In the genomic region with DNA sequence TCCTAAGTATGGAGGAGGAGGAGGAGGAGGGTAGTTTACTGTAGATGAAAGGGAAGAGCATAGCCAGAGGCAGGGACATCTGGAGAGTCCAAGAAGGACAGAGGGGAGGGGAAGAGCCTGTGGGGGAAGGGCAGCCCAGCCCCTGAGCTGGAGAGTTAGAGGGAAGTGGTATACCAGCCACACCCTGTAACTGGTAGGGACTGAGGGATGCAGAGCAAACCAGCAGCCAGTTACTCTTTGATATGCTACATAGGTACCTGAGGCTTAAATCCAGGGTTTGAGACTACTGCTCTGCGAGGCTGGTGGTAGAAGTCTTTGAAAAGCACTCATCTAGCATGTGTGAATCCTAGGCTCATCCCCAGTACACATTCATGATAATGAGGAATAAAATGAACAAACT, we compare ENCODE assay signal across 24 mouse cellular contexts. TPM values are rescaled to one million over a fixed set of nuclear protein-coding genes. Genes with fewer than 3 reads are reported as not detected.
DNase-seq lines count a peak whose midpoint lies in the region; ATAC-seq and TF ChIP-seq lines count a peak whose summit lies in the region.
"Had no signal": no experiment of that assay in that cellular context is flagged by ENCODE, and none has a peak within 500 bp of the region (broad histone marks: within the 10 kb centered on the region; RNA-seq: fewer than 3 reads in every experiment).

No protein-coding gene starts in this region.

- H3K9me3 ChIP-seq in midbrain, embryonic 11.5 days (ENCODE audit: control insufficient read depth, low read length): no peaks in the 10 kb centered on the region
- H3K9me3 ChIP-seq in midbrain, postnatal 0 days (ENCODE audit: low read length): no peaks in the 10 kb centered on the region
- no peaks in the 10 kb centered on the region for H3K9me3 ChIP-seq in ES-Bruce4 (replicated peaks; ENCODE audit: control insufficient read depth, insufficient read depth, low read length, poor library complexity, severe bottlenecking)
- H3K9me3 ChIP-seq: forebrain, embryonic 10.5 days; forebrain, embryonic 13.5 days; G1E; hindbrain, embryonic 15.5 days had no signal

- peak; percentile 92 for TF ChIP-seq EP300 in ES-Bruce4 (IDR thresholded peaks at IDR 0.05; ENCODE audit: insufficient read depth, low read depth, low read length)

- no peak for TF ChIP-seq CTCF in midbrain, postnatal 0 days (IDR thresholded peaks at IDR 0.05)
- TF ChIP-seq CTCF in ES-Bruce4 (IDR thresholded peaks at IDR 0.05; ENCODE audit: low read depth, low read length): no peak

- ATAC-seq in midbrain, embryonic 11.5 days (ENCODE audit: low FRiP score): no peak
- no peak for ATAC-seq in midbrain, postnatal 0 days (ENCODE audit: low FRiP score)
- 0 out of 2 replicates have a peak, but pooled peaks have one; percentile 42 for ATAC-seq in common myeloid progenitor, adult 5-6 weeks (replicated peaks; ENCODE audit: low read depth, poor library complexity, severe bottlenecking)
- no peak for ATAC-seq in megakaryocyte-erythroid progenitor cell, adult 5-6 weeks (replicated peaks; ENCODE audit: low FRiP score, low TSS enrichment, poor library complexity, severe bottlenecking)
- ATAC-seq: activated CD4-positive, CD25-positive, alpha-beta regulatory T cell, adult 4 months; CD4-positive, CD25-positive, alpha-beta regulatory T cell, adult 4 months; forebrain, embryonic 13.5 days; forebrain, embryonic 16.5 days; intestine, postnatal 0 days had no signal

- H3K27ac ChIP-seq in midbrain, embryonic 11.5 days (ENCODE audit: low read depth, low read length): no peak overlapping the region
- no peak overlapping the region for H3K27ac ChIP-seq in midbrain, postnatal 0 days (ENCODE audit: low read depth, low read length)
- H3K27ac ChIP-seq in ES-Bruce4 (ENCODE audit: insufficient read depth, low read length): no peak overlapping the region
- H3K27ac ChIP-seq: forebrain, embryonic 10.5 days; forebrain, embryonic 13.5 days; gastrocnemius, adult 2 months; hindbrain, embryonic 12.5 days; hindbrain, embryonic 15.5 days had no signal

- H3K4me3 ChIP-seq in midbrain, embryonic 11.5 days (ENCODE audit: low read depth, low read length): no peak overlapping the region
- no peak overlapping the region for H3K4me3 ChIP-seq in midbrain, postnatal 0 days (ENCODE audit: low read depth, low read length)
- H3K4me3 ChIP-seq in ES-Bruce4 (ENCODE audit: low read depth, low read length): no peak overlapping the region
- H3K4me3 ChIP-seq: forebrain, embryonic 10.5 days; forebrain, embryonic 13.5 days; gastrocnemius, adult 2 months; hindbrain, embryonic 12.5 days; hindbrain, embryonic 15.5 days had no signal

- no peaks in the 10 kb centered on the region for H3K4me1 ChIP-seq in midbrain, embryonic 11.5 days (ENCODE audit: control insufficient read depth, insufficient read depth, low read length)
- no peaks in the 10 kb centered on the region for H3K4me1 ChIP-seq in midbrain, postnatal 0 days (ENCODE audit: insufficient read depth, low read length)
- H3K4me1 ChIP-seq in ES-Bruce4 (ENCODE audit: control insufficient read depth, insufficient read depth, low read length): peaks cover 2% of the 10 kb centered on the region
- H3K4me1 ChIP-seq: forebrain, embryonic 10.5 days; forebrain, embryonic 13.5 days; hindbrain, embryonic 12.5 days; hindbrain, embryonic 15.5 days had no signal

- H3K27me3 ChIP-seq in midbrain, embryonic 11.5 days (ENCODE audit: control insufficient read depth, insufficient read depth, low read length): no peaks in the 10 kb centered on the region
- H3K27me3 ChIP-seq in midbrain, postnatal 0 days (ENCODE audit: insufficient read depth, low read length): no peaks in the 10 kb centered on the region
- H3K27me3 ChIP-seq in ES-Bruce4 (ENCODE audit: control insufficient read depth, insufficient read depth, low read length, poor library complexity, severe bottlenecking): no peaks in the 10 kb centered on the region
- H3K27me3 ChIP-seq: forebrain, embryonic 13.5 days; hindbrain, embryonic 12.5 days had no signal

- no peak overlapping the region for H3K4me2 ChIP-seq in midbrain, embryonic 11.5 days
- H3K4me2 ChIP-seq in midbrain, postnatal 0 days (ENCODE audit: low read depth, low read length, poor library complexity, severe bottlenecking): no peak overlapping the region
- H3K4me2 ChIP-seq: forebrain, embryonic 13.5 days; hindbrain, embryonic 12.5 days; hindbrain, embryonic 15.5 days had no signal

- no peak for TF ChIP-seq POLR2A in ES-Bruce4 (IDR thresholded peaks at IDR 0.05; ENCODE audit: insufficient read depth, low read length)

- WGBS in midbrain, embryonic 11.5 days: 72% methylated on average over 1 of the region's 1 CpGs
- WGBS in midbrain, postnatal 0 days: 68% methylated on average over 1 of the region's 1 CpGs

- H3K36me3 ChIP-seq in midbrain, embryonic 11.5 days (ENCODE audit: control insufficient read depth, insufficient read depth, low read length): no peaks in the 10 kb centered on the region
- no peaks in the 10 kb centered on the region for H3K36me3 ChIP-seq in midbrain, postnatal 0 days (ENCODE audit: insufficient read depth, low read length)
- no peaks in the 10 kb centered on the region for H3K36me3 ChIP-seq in ES-Bruce4 (ENCODE audit: control insufficient read depth, insufficient read depth, low read length, poor library complexity, severe bottlenecking)
- H3K36me3 ChIP-seq: forebrain, embryonic 10.5 days; hindbrain, embryonic 12.5 days; hindbrain, embryonic 15.5 days had no signal

- peak; percentile 62 for DNase-seq in midbrain, embryonic 11.5 days (ENCODE audit: low spot score, missing footprints)
- DNase-seq in midbrain, postnatal 0 days (ENCODE audit: low spot score): no peak
- DNase-seq in ES-CJ7 (ENCODE audit: low read depth, low spot score): peak; percentile 30
- DNase-seq in ovary, postnatal 14 days (ENCODE audit: low spot score): no peak
- DNase-seq: adrenal gland, postnatal 10 days; cerebellum, adult 11 months; cerebellum, adult 2 months; cerebellum, adult 9-11 months; cerebellum, postnatal 36 days; gastrocnemius, adult 2 months; gastrocnemius, postnatal 14 days; heart, adult 18-20 months had no signal

- no peak overlapping the region for H3K9ac ChIP-seq in midbrain, embryonic 11.5 days (ENCODE audit: low read length)
- H3K9ac ChIP-seq in midbrain, postnatal 0 days (replicated peaks; ENCODE audit: low read length, poor library complexity, severe bottlenecking): no peak overlapping the region
- no peak overlapping the region for H3K9ac ChIP-seq in ES-Bruce4 (ENCODE audit: low read depth, poor library complexity, severe bottlenecking)
- H3K9ac ChIP-seq: forebrain, embryonic 13.5 days; hindbrain, embryonic 12.5 days; hindbrain, embryonic 15.5 days had no signal

RNA-seq across cellular contexts. Expression of a gene that starts 7.6 kb away (rescaled TPM):
- polyA plus RNA-seq in midbrain, embryonic 11.5 days (2014; fragmentation: Nextera tagmentation; extraction: Ambion mirVana): 10.3 and 12.9 TPM in 2 replicates
- total RNA-seq in midbrain, postnatal 0 days (2014; rRNA removed): 9.1 and 12.4 TPM in 2 replicates
- polyA plus RNA-seq in midbrain, postnatal 0 days (2015; fragmentation: Nextera tagmentation; extraction: Ambion mirVana): 20.5 and 21.0 TPM in 2 replicates
- polyA plus RNA-seq in ES-Bruce4 (2011; ENCODE audit: insufficient read depth, insufficient read length, low read depth, missing spikeins): 13.7 and 16.2 TPM in 2 replicates
- 4.5 and 5.0 TPM in 2 replicates for total RNA-seq in common myeloid progenitor, adult 5-6 weeks (2017)
- 14.6 and 17.1 TPM in 2 replicates for total RNA-seq in megakaryocyte-erythroid progenitor cell, adult 5-6 weeks (2014; fragmentation: Nextera tagmentation)
- 5.8 and 10.1 TPM in 2 replicates for total RNA-seq in megakaryocyte-erythroid progenitor cell, adult 5-6 weeks (2017)

RNA-seq across cellular contexts. Expression of a gene that starts 7.8 kb away (rescaled TPM):
- polyA plus RNA-seq in midbrain, embryonic 11.5 days (2014; fragmentation: Nextera tagmentation; extraction: Ambion mirVana): 2.0 and 2.1 TPM in 2 replicates
- 7.1 and 7.9 TPM in 2 replicates for total RNA-seq in midbrain, postnatal 0 days (2014; rRNA removed)
- 3.0 and 3.8 TPM in 2 replicates for polyA plus RNA-seq in midbrain, postnatal 0 days (2015; fragmentation: Nextera tagmentation; extraction: Ambion mirVana)
- 11.5 and 12.7 TPM in 2 replicates for polyA plus RNA-seq in ES-Bruce4 (2011; ENCODE audit: insufficient read depth, insufficient read length, low read depth, missing spikeins)
- total RNA-seq in common myeloid progenitor, adult 5-6 weeks (2017): 0.49 and 5.9 TPM in 2 replicates
- 18.9 and 23.1 TPM in 2 replicates for total RNA-seq in megakaryocyte-erythroid progenitor cell, adult 5-6 weeks (2014; fragmentation: Nextera tagmentation)
- total RNA-seq in megakaryocyte-erythroid progenitor cell, adult 5-6 weeks (2017): 7.4 and 9.1 TPM in 2 replicates

Comparison
In these comparisons a context has a peak if more than half of its experiments do, and no peak if none do; other contexts are left out.
1. DNase-seq: peak in midbrain, embryonic 11.5 days (single experiment) and ES-CJ7 (single experiment); none in midbrain, postnatal 0 days (single experiment) and ovary, postnatal 14 days (single experiment).